Mouse (Mus musculus) hindbrain, embryonic 12.5 days (tissue): Measurements from ENCODE around the gene Rbm17. TPM values are rescaled to one million over a fixed set of nuclear protein-coding genes. Genes with fewer than 3 reads are reported as not detected.

Experiments
- ATAC-seq: fragments of 200-750 bp; cut with Nextera tagmentation; 2 replicates; pipeline ENCODE4 v1.8.0; 2017; ENCODE audit warnings: moderate TSS enrichment; ENCODE audit not compliant: low FRiP score
- H3K27ac ChIP-seq: fragments of 300-500 bp; sonication (generic); 2 replicates; pipeline ENCODE4 v1.5.1; 2016; ENCODE audit warnings: mild to moderate bottlenecking
- H3K27me3 ChIP-seq: fragments of 300-500 bp; sonication (generic); 2 replicates; pipeline ENCODE4 v1.6.1; 2016; ENCODE audit warnings: mild to moderate bottlenecking
- H3K36me3 ChIP-seq: fragments of 300-500 bp; sonication (generic); 2 replicates; pipeline ENCODE4 v1.6.1; 2016; ENCODE audit warnings: mild to moderate bottlenecking
- H3K4me1 ChIP-seq: fragments of 300-500 bp; sonication (generic); 2 replicates; pipeline ENCODE4 v1.6.1; 2016
- H3K4me2 ChIP-seq: fragments of 300-500 bp; sonication (generic); replicated peaks from 2 replicates; pipeline ENCODE4 v1.6.1; 2016; ENCODE audit warnings: mild to moderate bottlenecking
- H3K4me3 ChIP-seq: fragments of 300-500 bp; sonication (generic); 2 replicates; pipeline ENCODE4 v1.5.1; 2016; ENCODE audit warnings: mild to moderate bottlenecking
- H3K9ac ChIP-seq: fragments of 300-500 bp; sonication (generic); 2 replicates; pipeline ENCODE4 v1.6.1; 2016; ENCODE audit warnings: mild to moderate bottlenecking, moderate library complexity
- H3K9me3 ChIP-seq: fragments of 300-500 bp; sonication (generic); replicated peaks from 2 replicates; pipeline ENCODE4 v1.6.1; 2016; ENCODE audit warnings: mild to moderate bottlenecking
- WGBS: fragments of 180-500 bp; shearing (Covaris S2); methylation state at CpG from one replicate; pipeline ENCODE4 v1.1.7; 2016; 5-methylcytosine and 5-hydroxymethylcytosine counted together
- polyA plus RNA-seq: library from polyadenylated mRNA; unstranded; fragments of >200 nt; fragmentation: Nextera tagmentation; extraction: Ambion mirVana; gene quantifications from 2 replicates; pipeline ENCODE4 v1.2.1, GENCODE M21; 2016

The Rbm17 gene
- polyA plus RNA-seq, 1 experiment from 2014 or later, result 162 TPM

GRCm38 (mm10) chr2:11578187-11578586 is 25.8 kb downstream of the Rbm17 start:
- no peak overlapping the region for H3K4me3 ChIP-seq
- peaks cover 15% of the 10 kb centered on the region for H3K36me3 ChIP-seq
- ATAC-seq, result no peak
- H3K9ac ChIP-seq, result no peak overlapping the region
- no peaks in the 10 kb centered on the region for H3K9me3 ChIP-seq
- no peaks in the 10 kb centered on the region for H3K4me1 ChIP-seq
- no peak overlapping the region for H3K27ac ChIP-seq
- 89% methylated on average over 6 of the region's 6 CpGs for WGBS
- H3K27me3 ChIP-seq, result no peaks in the 10 kb centered on the region
- H3K4me2 ChIP-seq, result no peak overlapping the region

- Histone ChIP-seq H3K27ac (no peak overlapping the region), H3K4me3 (no peak overlapping the region), H3K9ac (no peak overlapping the region), H3K27me3 (no peaks in the 10 kb centered on the region), H3K4me1 (no peaks in the 10 kb centered on the region), H3K36me3 (no peaks in the 10 kb centered on the region), H3K4me2 (no peak overlapping the region), H3K9me3 (no peaks in the 10 kb centered on the region)
- ATAC-seq, result no peak
- WGBS, result 93% methylated on average over 1 of the region's 1 CpGs
These were observed 30.3 kb downstream of the Rbm17 start for GRCm38 (mm10) chr2:11573684-11574083.

GRCm38 (mm10) chr2:11571004-11571535 is 32.9 kb downstream of the Rbm17 start:
- Histone ChIP-seq H3K9ac (no peak overlapping the region), H3K4me1 (no peaks in the 10 kb centered on the region), H3K4me3 (no peak overlapping the region), H3K36me3 (no peaks in the 10 kb centered on the region), H3K9me3 (no peaks in the 10 kb centered on the region), H3K4me2 (no peak overlapping the region), H3K27ac (no peak overlapping the region), H3K27me3 (no peaks in the 10 kb centered on the region)
- 44% methylated on average over 6 of the region's 6 CpGs for WGBS
- ATAC-seq, result no peak

GRCm38 (mm10) chr2:11568471-11568870 is 35.5 kb downstream of the Rbm17 start:
- Histone ChIP-seq H3K36me3 (no peaks in the 10 kb centered on the region), H3K27me3 (no peaks in the 10 kb centered on the region), H3K9me3 (no peaks in the 10 kb centered on the region), H3K4me2 (no peak overlapping the region), H3K4me1 (no peaks in the 10 kb centered on the region), H3K4me3 (no peak overlapping the region), H3K27ac (no peak overlapping the region), H3K9ac (no peak overlapping the region)
- no peak for ATAC-seq
- WGBS, result 87% methylated on average over 7 of the region's 7 CpGs

- no peaks in the 10 kb centered on the region for H3K36me3 ChIP-seq
- H3K9ac ChIP-seq, result no peak overlapping the region
- no peak overlapping the region for H3K4me2 ChIP-seq
- no peaks in the 10 kb centered on the region for H3K27me3 ChIP-seq
- no peak overlapping the region for H3K27ac ChIP-seq
- ATAC-seq, result no peak
- 65% methylated on average over 4 of the region's 4 CpGs for WGBS
- H3K9me3 ChIP-seq, result no peaks in the 10 kb centered on the region
- H3K4me3 ChIP-seq, result no peak overlapping the region
- no peaks in the 10 kb centered on the region for H3K4me1 ChIP-seq
These were observed 36.1 kb downstream of the Rbm17 start for GRCm38 (mm10) chr2:11567781-11568362.

DNA sequence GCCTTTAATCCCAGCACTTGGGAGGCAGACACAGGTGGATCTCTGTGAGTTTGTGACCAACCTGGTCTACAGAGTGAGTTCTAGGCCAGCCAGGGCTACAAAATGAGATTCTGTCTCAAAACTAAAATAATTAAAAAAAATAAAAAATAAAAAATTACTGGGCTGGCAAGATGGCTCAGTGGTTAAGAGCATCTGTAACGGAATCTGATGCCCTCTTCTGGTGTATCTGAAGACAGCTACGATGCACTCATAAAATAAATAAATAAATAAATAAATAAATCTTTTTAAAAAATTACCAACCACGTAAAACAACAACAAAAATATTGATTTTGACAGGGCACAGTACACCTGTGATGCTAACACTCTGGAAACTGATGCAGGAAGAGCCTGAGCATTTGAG is 37.1 kb downstream of the Rbm17 start:
- no peak for ATAC-seq
- 88% methylated on average over 3 of the region's 3 CpGs for WGBS

DNA sequence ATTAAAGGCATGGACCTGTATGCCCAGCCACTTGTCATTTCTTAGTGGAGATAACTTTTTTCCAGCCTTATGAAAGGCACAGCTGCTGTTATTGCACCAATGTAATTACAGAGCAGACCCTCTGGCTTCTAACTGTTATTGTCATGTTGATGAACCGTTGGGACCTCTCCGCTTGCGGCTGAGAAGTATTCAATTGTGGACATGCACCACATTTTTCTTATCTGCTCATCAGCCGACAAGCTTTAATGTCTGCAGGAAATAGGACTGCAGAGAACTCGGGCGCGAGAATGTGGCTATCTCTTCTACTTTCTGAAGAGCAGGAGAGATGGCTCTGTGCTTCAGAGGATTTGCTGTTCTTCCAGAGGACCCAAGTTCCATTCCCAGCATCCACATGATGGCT is 37.7 kb downstream of the Rbm17 start:
- no peak overlapping the region for H3K4me3 ChIP-seq
- H3K4me2 ChIP-seq, result no peak overlapping the region
- no peak overlapping the region for H3K27ac ChIP-seq
- no peaks in the 10 kb centered on the region for H3K27me3 ChIP-seq
- H3K9me3 ChIP-seq, result no peaks in the 10 kb centered on the region
- ATAC-seq, result no peak
- H3K9ac ChIP-seq, result no peak overlapping the region
- H3K4me1 ChIP-seq, result no peaks in the 10 kb centered on the region
- H3K36me3 ChIP-seq, result no peaks in the 10 kb centered on the region
- WGBS, result 54% methylated on average over 7 of the region's 7 CpGs

More for the DNA sequence above, 37.1 kb downstream of the Rbm17 start:
- Histone ChIP-seq H3K9me3 (no peaks in the 10 kb centered on the region), H3K9ac (no peak overlapping the region), H3K4me2 (no peak overlapping the region), H3K27me3 (no peaks in the 10 kb centered on the region), H3K36me3 (no peaks in the 10 kb centered on the region), H3K27ac (no peak overlapping the region), H3K4me3 (no peak overlapping the region), H3K4me1 (no peaks in the 10 kb centered on the region)

- H3K27me3 ChIP-seq, result no peaks in the 10 kb centered on the region
- H3K9me3 ChIP-seq, result no peaks in the 10 kb centered on the region
- H3K9ac ChIP-seq, result no peak overlapping the region
- H3K36me3 ChIP-seq, result no peaks in the 10 kb centered on the region
- 88% methylated on average over 6 of the region's 6 CpGs for WGBS
- H3K4me2 ChIP-seq, result no peak overlapping the region
- no peaks in the 10 kb centered on the region for H3K4me1 ChIP-seq
- no peak for ATAC-seq
- no peak overlapping the region for H3K4me3 ChIP-seq
- no peak overlapping the region for H3K27ac ChIP-seq
These were observed 39.2 kb downstream of the Rbm17 start for GRCm38 (mm10) chr2:11564768-11565167.

DNA sequence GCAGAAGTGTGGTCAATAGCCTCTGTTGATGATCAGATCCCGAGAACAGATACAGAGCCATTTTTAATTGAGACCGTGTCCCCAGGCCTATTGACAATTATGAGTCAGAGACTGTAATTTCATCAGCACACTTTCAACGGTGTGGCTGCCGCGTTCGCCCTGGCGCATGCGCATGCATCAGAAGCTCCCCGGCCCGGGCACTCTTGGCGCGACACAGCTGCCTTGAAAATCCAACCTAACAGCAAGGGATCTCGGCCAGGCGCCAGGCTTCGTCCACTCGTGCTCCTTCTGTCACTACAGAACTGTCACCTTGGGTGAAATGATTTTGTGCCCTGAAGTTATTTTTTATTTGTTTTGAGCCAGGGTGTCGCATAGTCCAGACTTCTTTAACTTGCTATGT is 40.7 kb downstream of the Rbm17 start:
- ATAC-seq, result no peak
- H3K4me2 ChIP-seq, result no peak overlapping the region
- no peak overlapping the region for H3K27ac ChIP-seq
- no peak overlapping the region for H3K4me3 ChIP-seq
- no peaks in the 10 kb centered on the region for H3K9me3 ChIP-seq
- H3K9ac ChIP-seq, result no peak overlapping the region
- no peaks in the 10 kb centered on the region for H3K27me3 ChIP-seq
- H3K36me3 ChIP-seq, result no peaks in the 10 kb centered on the region
- 93% methylated on average over 17 of the region's 17 CpGs for WGBS
- H3K4me1 ChIP-seq, result no peaks in the 10 kb centered on the region

DNA sequence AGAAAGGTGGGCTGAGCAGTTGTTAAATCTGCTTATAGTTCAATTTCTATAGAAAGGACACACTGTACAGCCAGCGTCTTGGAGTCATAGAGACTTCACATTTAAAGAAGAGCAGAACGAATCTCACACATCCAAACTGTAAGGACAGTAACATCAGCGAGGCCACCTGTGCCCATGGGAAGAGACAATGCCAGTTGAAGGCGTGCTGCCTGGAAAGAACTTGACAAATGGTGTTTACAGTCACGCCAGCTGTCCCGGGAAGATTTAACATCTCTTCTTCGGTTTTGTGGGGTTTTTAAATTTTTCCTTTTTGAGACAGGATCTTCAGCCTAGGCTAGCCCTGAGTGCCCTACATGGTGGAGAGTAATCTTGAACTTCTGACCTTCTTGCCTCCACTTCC is 45.3 kb downstream of the Rbm17 start:
- Histone ChIP-seq H3K4me1 (no peaks in the 10 kb centered on the region; the same call in 1 of the 2 replicates), H3K9ac (no peak overlapping the region), H3K36me3 (no peaks in the 10 kb centered on the region), H3K27me3 (peaks cover 22% of the 10 kb centered on the region), H3K9me3 (no peaks in the 10 kb centered on the region), H3K4me3 (no peak overlapping the region), H3K4me2 (no peak overlapping the region), H3K27ac (no peak overlapping the region)
- 83% methylated on average over 7 of the region's 7 CpGs for WGBS
- no peak for ATAC-seq

- no peak overlapping the region for H3K4me2 ChIP-seq
- H3K9ac ChIP-seq, result no peak overlapping the region
- no peak for ATAC-seq
- H3K4me3 ChIP-seq, result no peak overlapping the region
- H3K4me1 ChIP-seq, result peaks cover 6% of the 10 kb centered on the region
- WGBS, result 74% methylated on average over 3 of the region's 3 CpGs
- peaks cover 36% of the 10 kb centered on the region for H3K27me3 ChIP-seq
- H3K36me3 ChIP-seq, result no peaks in the 10 kb centered on the region
- no peak overlapping the region for H3K27ac ChIP-seq
- H3K9me3 ChIP-seq, result no peaks in the 10 kb centered on the region
These were observed 46.7 kb downstream of the Rbm17 start for GRCm38 (mm10) chr2:11557244-11557643.

GRCm38 (mm10) chr2:11555316-11555715 is 48.6 kb downstream of the Rbm17 start:
- Histone ChIP-seq H3K36me3 (no peaks in the 10 kb centered on the region), H3K9me3 (no peaks in the 10 kb centered on the region), H3K4me1 (peaks cover 6% of the 10 kb centered on the region), H3K27ac (no peak overlapping the region), H3K4me3 (no peak overlapping the region), H3K27me3 (peaks cover 39% of the 10 kb centered on the region), H3K4me2 (no peak overlapping the region), H3K9ac (no peak overlapping the region)
- no peak for ATAC-seq
- WGBS, result 54% methylated on average over 6 of the region's 6 CpGs
